Mouse (Mus musculus) neural tube, embryonic 12.5 days (tissue): ENCODE measurements around the gene Cyp4f39. TPM values are rescaled to one million over a fixed set of nuclear protein-coding genes. Genes with fewer than 3 reads are reported as not detected.
"Not testable (repeated sequence)": the region's sequence is repeated elsewhere in the genome, so short reads cannot be mapped to it uniquely, and the experiment has no call there.

Source experiments
- ATAC-seq: fragments of 200-750 bp; cut with Nextera tagmentation; 2 replicates; pipeline ENCODE4 v1.8.0; 2017; ENCODE audit warnings: low read depth, mild to moderate bottlenecking, moderate TSS enrichment, moderate library complexity; ENCODE audit not compliant: low FRiP score
- H3K27ac ChIP-seq: fragments of 300-500 bp; sonication (generic); 2 replicates; pipeline ENCODE4 v1.5.1; 2016
- H3K27me3 ChIP-seq: fragments of 300-500 bp; sonication (generic); replicated peaks from 2 replicates; pipeline ENCODE4 v1.6.1; 2016; ENCODE audit warnings: mild to moderate bottlenecking
- H3K36me3 ChIP-seq: fragments of 300-500 bp; sonication (generic); 2 replicates; pipeline ENCODE4 v1.6.1; 2016; ENCODE audit warnings: mild to moderate bottlenecking
- H3K4me1 ChIP-seq: fragments of 300-500 bp; sonication (generic); 2 replicates; pipeline ENCODE4 v1.6.1; 2016
- H3K4me2 ChIP-seq: fragments of 300-500 bp; sonication (generic); replicated peaks from 2 replicates; pipeline ENCODE4 v1.6.1; 2016; ENCODE audit warnings: mild to moderate bottlenecking
- H3K4me3 ChIP-seq: fragments of 300-500 bp; sonication (generic); 2 replicates; pipeline ENCODE4 v1.5.1; 2016
- H3K9ac ChIP-seq: fragments of 300-500 bp; sonication (generic); 2 replicates; pipeline ENCODE4 v1.6.1; 2016; ENCODE audit warnings: mild to moderate bottlenecking
- H3K9me3 ChIP-seq: fragments of 300-500 bp; sonication (generic); 2 replicates; pipeline ENCODE4 v1.6.1; 2016; ENCODE audit warnings: mild to moderate bottlenecking
- WGBS: fragments of 180-500 bp; shearing (Covaris S2); methylation state at CpG from one replicate; pipeline ENCODE4 v1.1.7; 2016; 5-methylcytosine and 5-hydroxymethylcytosine counted together
- polyA plus RNA-seq: library from polyadenylated mRNA; unstranded; fragments of >200 nt; fragmentation: Nextera tagmentation; extraction: Ambion mirVana; gene quantifications from 2 replicates; pipeline ENCODE4 v1.2.1, GENCODE M21; 2016

The Cyp4f39 gene
- polyA plus RNA-seq, 1 experiment from 2014 or later = 0.99 TPM

GRCm38 (mm10) chr17:32506729-32507245, 54.3 kb downstream of the Cyp4f39 start:
- 40% methylated on average over 9 of the region's 9 CpGs for WGBS
- peak overlapping the region; percentile 74 for H3K4me2 ChIP-seq
- no peak overlapping the region for H3K27ac ChIP-seq

GRCm38 (mm10) chr17:32516126-32516525, 63.6 kb downstream of the Cyp4f39 start:
- Histone ChIP-seq H3K27ac (no peak overlapping the region), H3K36me3 (peaks cover 5% of the 10 kb centered on the region; the same call in 1 of the 2 replicates), H3K4me1 (no peaks in the 10 kb centered on the region), H3K27me3 (no peaks in the 10 kb centered on the region), H3K9me3 (no peaks in the 10 kb centered on the region), H3K9ac (no peak overlapping the region), H3K4me2 (no peak overlapping the region), H3K4me3 (no peak overlapping the region)
- ATAC-seq = no peak
- 84% methylated on average over 5 of the region's 5 CpGs for WGBS

More at GRCm38 (mm10) chr17:32506729-32507245, 54.3 kb downstream of the Cyp4f39 start:
- peak; percentile 65 for ATAC-seq
- H3K4me1 ChIP-seq = peaks cover 10% of the 10 kb centered on the region
- peak overlapping the region; percentile 45 for H3K4me3 ChIP-seq
- peak overlapping the region; percentile 56 for H3K9ac ChIP-seq
- H3K27me3 ChIP-seq = no peaks in the 10 kb centered on the region
- no peaks in the 10 kb centered on the region for H3K9me3 ChIP-seq
- no peaks in the 10 kb centered on the region for H3K36me3 ChIP-seq

DNA sequence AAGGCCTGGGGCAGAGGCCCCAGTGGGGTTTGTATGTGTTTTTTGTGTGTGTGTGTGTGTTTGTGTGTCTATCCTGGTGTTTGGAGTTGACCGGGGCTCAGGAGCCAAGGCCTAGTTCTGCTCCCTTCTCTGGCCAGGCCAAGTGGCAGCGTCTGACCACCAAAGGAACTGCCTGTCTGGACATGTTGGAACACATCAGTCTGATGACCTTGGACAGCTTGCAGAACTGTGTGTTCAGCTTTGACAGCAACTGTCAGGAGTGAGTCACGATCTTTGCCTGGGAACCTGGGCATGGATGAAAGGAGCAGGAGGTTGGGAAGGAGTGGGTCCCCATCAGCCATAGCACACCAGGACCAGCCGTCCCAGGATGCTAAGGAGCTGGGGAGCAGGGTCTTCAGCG, 69.5 kb downstream of the Cyp4f39 start:
- no peak for ATAC-seq
- H3K9ac ChIP-seq = no peak overlapping the region
- peaks cover 27% of the 10 kb centered on the region for H3K36me3 ChIP-seq
- H3K27ac ChIP-seq = no peak overlapping the region
- no peak overlapping the region for H3K4me2 ChIP-seq
- H3K4me1 ChIP-seq = no peaks in the 10 kb centered on the region
- 91% methylated on average over 5 of the region's 5 CpGs for WGBS
- H3K4me3 ChIP-seq = no peak overlapping the region
- H3K9me3 ChIP-seq = no peaks in the 10 kb centered on the region
- H3K27me3 ChIP-seq = no peaks in the 10 kb centered on the region

GRCm38 (mm10) chr17:32522386-32522785, 69.9 kb downstream of the Cyp4f39 start:
- peaks cover 27% of the 10 kb centered on the region for H3K36me3 ChIP-seq

GRCm38 (mm10) chr17:32522816-32523215, 70.3 kb downstream of the Cyp4f39 start:
- Histone ChIP-seq H3K4me1 (no peaks in the 10 kb centered on the region), H3K36me3 (peaks cover 24% of the 10 kb centered on the region), H3K4me2 (no peak overlapping the region), H3K9ac (no peak overlapping the region), H3K4me3 (no peak overlapping the region), H3K27me3 (no peaks in the 10 kb centered on the region), H3K9me3 (no peaks in the 10 kb centered on the region), H3K27ac (no peak overlapping the region)
- WGBS = 83% methylated on average over 5 of the region's 5 CpGs
- no peak for ATAC-seq

More at GRCm38 (mm10) chr17:32522386-32522785, 69.9 kb downstream of the Cyp4f39 start:
- no peak overlapping the region for H3K4me3 ChIP-seq
- H3K9me3 ChIP-seq = no peaks in the 10 kb centered on the region
- H3K4me2 ChIP-seq = no peak overlapping the region
- H3K27me3 ChIP-seq = no peaks in the 10 kb centered on the region
- no peaks in the 10 kb centered on the region for H3K4me1 ChIP-seq
- no peak overlapping the region for H3K9ac ChIP-seq
- ATAC-seq = no peak
- 93% methylated on average over 4 of the region's 4 CpGs for WGBS
- H3K27ac ChIP-seq = no peak overlapping the region

- H3K36me3 ChIP-seq = peaks cover 22% of the 10 kb centered on the region
- H3K9me3 ChIP-seq = no peaks in the 10 kb centered on the region
- no peak for ATAC-seq
- no peak overlapping the region for H3K9ac ChIP-seq
- no peaks in the 10 kb centered on the region for H3K27me3 ChIP-seq
- no peak overlapping the region for H3K4me3 ChIP-seq
- no peak overlapping the region for H3K27ac ChIP-seq
- WGBS = 92% methylated on average over 11 of the region's 11 CpGs
- peaks cover 7% of the 10 kb centered on the region; the same call in 1 of the 2 replicates for H3K4me1 ChIP-seq
- H3K4me2 ChIP-seq = no peak overlapping the region
Observed at GRCm38 (mm10) chr17:32523895-32524294, 71.4 kb downstream of the Cyp4f39 start.

GRCm38 (mm10) chr17:32526341-32526740, 73.8 kb downstream of the Cyp4f39 start:
- 92% methylated on average over 1 of the region's 1 CpGs for WGBS

GRCm38 (mm10) chr17:32527748-32528147, 75.2 kb downstream of the Cyp4f39 start:
- Histone ChIP-seq H3K4me3 (no peak overlapping the region), H3K9me3 (no peaks in the 10 kb centered on the region), H3K27ac (no peak overlapping the region), H3K4me2 (no peak overlapping the region), H3K4me1 (peaks cover 7% of the 10 kb centered on the region; the same call in 1 of the 2 replicates), H3K27me3 (no peaks in the 10 kb centered on the region), H3K9ac (no peak overlapping the region), H3K36me3 (peaks cover 14% of the 10 kb centered on the region; the same call in 1 of the 2 replicates)
- 90% methylated on average over 11 of the region's 11 CpGs for WGBS
- no peak for ATAC-seq

More at GRCm38 (mm10) chr17:32526341-32526740, 73.8 kb downstream of the Cyp4f39 start:
- peaks cover 22% of the 10 kb centered on the region for H3K36me3 ChIP-seq
- H3K27ac ChIP-seq, H3K4me1 ChIP-seq, H3K9ac ChIP-seq, H3K27me3 ChIP-seq, ATAC-seq, H3K9me3 ChIP-seq, H3K4me2 ChIP-seq, H3K4me3 ChIP-seq: not testable (repeated sequence)

- WGBS = 16% methylated on average over 26 of the region's 26 CpGs
- H3K4me3 ChIP-seq = peak overlapping the region; percentile 24; the same call in 1 of the 2 replicates
- no peak overlapping the region for H3K27ac ChIP-seq
- H3K4me2 ChIP-seq = peak overlapping the region; percentile 58
- H3K9ac ChIP-seq = no peak overlapping the region; the same call in 1 of the 2 replicates
- no peaks in the 10 kb centered on the region for H3K9me3 ChIP-seq
- H3K27me3 ChIP-seq = no peaks in the 10 kb centered on the region
- ATAC-seq = peak; percentile 58; the same call in 1 of the 2 replicates
- H3K36me3 ChIP-seq = peaks cover 10% of the 10 kb centered on the region; the same call in 1 of the 2 replicates
- peaks cover 7% of the 10 kb centered on the region; the same call in 1 of the 2 replicates for H3K4me1 ChIP-seq
Observed at GRCm38 (mm10) chr17:32528408-32529337, 76.2 kb downstream of the Cyp4f39 start.

DNA sequence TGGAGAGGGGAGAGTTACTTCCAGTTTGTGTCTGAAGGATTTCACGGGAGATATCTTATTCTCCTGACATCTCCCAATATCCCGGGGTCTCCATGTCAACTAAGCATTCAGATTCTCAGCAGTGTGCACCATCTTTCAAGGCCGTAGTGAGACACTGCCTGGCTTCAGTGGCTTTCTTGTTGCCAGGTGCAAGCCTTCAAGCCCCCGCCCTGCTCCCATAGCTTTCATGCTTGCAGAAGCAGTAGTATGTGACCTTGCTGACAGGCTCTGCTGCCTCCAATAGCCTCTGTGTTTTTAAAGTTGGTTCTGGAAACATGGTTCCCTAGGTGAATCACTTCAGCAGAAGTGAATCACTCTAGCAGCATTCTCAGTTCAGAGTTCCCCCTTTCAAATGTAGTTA, 79.8 kb downstream of the Cyp4f39 start:
- not testable (repeated sequence) for H3K9me3 ChIP-seq, H3K4me3 ChIP-seq, ATAC-seq, H3K27ac ChIP-seq, H3K36me3 ChIP-seq, H3K27me3 ChIP-seq, H3K4me2 ChIP-seq, H3K9ac ChIP-seq
- H3K4me1 ChIP-seq = peaks cover 11% of the 10 kb centered on the region
- 44% methylated on average over 4 of the region's 4 CpGs for WGBS

DNA sequence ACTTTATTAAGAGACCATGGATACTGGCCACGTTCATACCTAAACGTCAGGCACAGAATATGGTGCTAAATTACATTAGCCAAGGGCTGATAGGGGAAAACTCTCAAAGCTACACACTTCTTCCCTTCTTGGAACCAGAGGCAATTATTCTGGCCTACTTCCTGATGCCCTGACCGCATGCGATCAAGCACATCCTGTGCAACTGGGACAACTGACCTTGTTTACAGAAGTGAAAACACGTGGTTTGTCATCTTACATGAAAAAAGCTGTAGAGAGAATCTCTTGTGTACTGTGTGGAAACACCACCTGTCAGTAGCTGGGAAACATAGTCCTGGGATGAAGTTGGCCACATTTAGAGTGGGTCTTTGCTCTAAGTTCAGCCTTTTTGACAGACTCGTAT, 81.5 kb downstream of the Cyp4f39 start:
- H3K27me3 ChIP-seq = no peaks in the 10 kb centered on the region
- H3K27ac ChIP-seq = no peak overlapping the region
- no peak overlapping the region for H3K9ac ChIP-seq
- H3K9me3 ChIP-seq = no peaks in the 10 kb centered on the region
- no peak overlapping the region for H3K4me2 ChIP-seq
- H3K36me3 ChIP-seq = no peaks in the 10 kb centered on the region
- H3K4me3 ChIP-seq = no peak overlapping the region
- ATAC-seq = no peak
- 88% methylated on average over 6 of the region's 6 CpGs for WGBS
- peaks cover 4% of the 10 kb centered on the region for H3K4me1 ChIP-seq

- Histone ChIP-seq H3K4me2 (peak within 1 kb of the TSS; percentile 61), H3K9ac (peak within 1 kb of the TSS; percentile 42; the same call in 1 of the 2 replicates), H3K4me3 (peak within 1 kb of the TSS; percentile 41)
- 15% methylated on average over 5 of the region's 5 CpGs for WGBS
- H3K9me3 ChIP-seq, H3K27ac ChIP-seq, H3K27me3 ChIP-seq, H3K4me1 ChIP-seq, H3K36me3 ChIP-seq: not testable (repeated sequence)
- peak; percentile 81 for ATAC-seq
Observed at GRCm38 (mm10) chr17:32536051-32536866, 83.7 kb downstream of the Cyp4f39 start, which contains the start of gene Cyp4f16. Cyp4f16 (plus strand) TSS chr17:32536558.
